Mouse (Mus musculus) hindbrain, postnatal 0 days (tissue): ENCODE measurements around the gene En1. TPM values are rescaled to one million over a fixed set of nuclear protein-coding genes. Genes with fewer than 3 reads are reported as not detected.

Experiments used
- ATAC-seq: fragments of 200-750 bp; cut with Nextera tagmentation; 2 replicates; pipeline ENCODE4 v1.8.0; 2017; ENCODE audit warnings: mild to moderate bottlenecking, moderate TSS enrichment, moderate library complexity
- DNase-seq: peaks from one replicate; pipeline ENCODE4 v3.0.0-alpha.2; 2015; ENCODE audit warnings: low spot score
- H3K27ac ChIP-seq: fragments of 300-500 bp; sonication (generic); 2 replicates; pipeline ENCODE4 v1.5.1; 2014; ENCODE audit warnings: mild to moderate bottlenecking
- H3K27me3 ChIP-seq: fragments of 300-500 bp; sonication (generic); 2 replicates; pipeline ENCODE4 v1.6.1; 2014; ENCODE audit warnings: low read length, mixed read lengths; ENCODE audit not compliant: insufficient read depth
- H3K36me3 ChIP-seq: fragments of 300-500 bp; sonication (generic); 2 replicates; pipeline ENCODE4 v1.6.1; 2014; ENCODE audit warnings: low read length, mixed read lengths; ENCODE audit not compliant: insufficient read depth
- H3K4me1 ChIP-seq: fragments of 300-500 bp; sonication (generic); 2 replicates; pipeline ENCODE4 v1.6.1; 2014; ENCODE audit warnings: antibody characterized with exemption, low read length, mixed read lengths; ENCODE audit not compliant: insufficient read depth
- H3K4me2 ChIP-seq: fragments of 300-500 bp; sonication (generic); 2 replicates; pipeline ENCODE4 v1.6.1; 2014; ENCODE audit warnings: low read depth, mild to moderate bottlenecking, low read length, moderate library complexity, mixed read lengths
- H3K4me3 ChIP-seq: fragments of 300-500 bp; sonication (generic); 2 replicates; pipeline ENCODE4 v1.5.1; 2014; ENCODE audit warnings: low read length
- H3K9ac ChIP-seq: fragments of 300-500 bp; sonication (generic); replicated peaks from 2 replicates; pipeline ENCODE4 v1.6.1; 2014; ENCODE audit warnings: mild to moderate bottlenecking, low read length, moderate library complexity, mixed read lengths
- H3K9me3 ChIP-seq: fragments of 300-500 bp; sonication (generic); 2 replicates; pipeline ENCODE4 v1.6.1; 2016; ENCODE audit warnings: low read length, mixed read lengths
- CTCF ChIP-seq: IDR thresholded peaks from 2 replicates; pipeline ENCODE4 v1.5.1; 2016; ENCODE audit warnings: antibody characterized with exemption, control low read depth, low read depth
- WGBS: fragments of 180-500 bp; shearing (Covaris S2); extraction: QIAGEN DNeasy Blood & Tissue Kit; methylation state at CpG from one replicate; pipeline ENCODE4 v1.1.7; 2014; 5-methylcytosine and 5-hydroxymethylcytosine counted together
- polyA plus RNA-seq: library from polyadenylated mRNA; unstranded; fragments of >200 nt; fragmentation: Nextera tagmentation; extraction: Ambion mirVana; gene quantifications from 2 replicates; pipeline ENCODE4 v1.2.1, GENCODE M21; 2015
- total RNA-seq: library from RNA; depleted of rRNA; stranded (reverse); fragments of >200 nt; gene quantifications from 2 replicates; pipeline ENCODE4 v1.2.3, GENCODE M21; 2014; rRNA removed

The En1 gene
- total and polyA plus RNA-seq, 2 experiments from 2014 or later = 6.9 to 13.0 TPM

DNA sequence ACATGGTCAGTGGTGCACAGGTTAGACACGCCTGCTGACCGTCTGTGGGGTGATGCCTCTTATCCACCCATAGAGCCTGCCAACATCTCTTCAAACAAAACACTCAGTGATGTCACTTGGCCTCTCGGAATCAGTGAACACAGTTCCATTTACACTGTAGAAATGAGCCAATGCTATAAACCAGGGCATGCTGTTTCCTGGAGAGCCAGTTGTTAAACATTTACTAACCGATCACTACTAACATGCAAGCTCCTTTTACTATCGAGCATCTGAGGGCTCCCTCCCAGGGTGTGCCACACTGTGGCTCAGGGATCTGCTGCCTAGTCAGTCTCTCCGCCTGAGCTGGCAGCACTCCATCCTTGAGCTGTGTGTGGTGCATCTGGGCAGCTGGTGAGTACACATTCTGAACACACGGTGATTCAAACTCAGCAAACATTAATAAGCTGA, 52.8 kb downstream of the En1 start:
- TF ChIP-seq CTCF = no peak
- no peaks in the 10 kb centered on the region for H3K36me3 ChIP-seq
- H3K9me3 ChIP-seq = no peaks in the 10 kb centered on the region
- H3K27ac ChIP-seq = no peak overlapping the region
- DNase-seq = peak; percentile 53
- no peaks in the 10 kb centered on the region for H3K27me3 ChIP-seq
- no peak overlapping the region for H3K9ac ChIP-seq
- WGBS = 35% methylated on average over 7 of the region's 7 CpGs
- no peak overlapping the region for H3K4me3 ChIP-seq
- no peak overlapping the region for H3K4me2 ChIP-seq
- peak; percentile 74 for ATAC-seq
- H3K4me1 ChIP-seq = no peaks in the 10 kb centered on the region

Other genes with a start within 250 kb of the En1 start
- gene Marco, start 97.4 kb upstream of the En1 start, total RNA-seq = not detected in 2 replicates
- 0.15 TPM in 1 of 2 replicates, not detected in the other for gene Marco, start 97.4 kb upstream of the En1 start, polyA plus RNA-seq